Mouse (Mus musculus) bone marrow macrophage, adult 2 months (primary cell): Measurements from ENCODE around the gene Tubb5.

Source experiments
- CTCF ChIP-seq: IDR thresholded peaks from 2 replicates; pipeline ENCODE4 v1.5.1; 2012; ENCODE audit warnings: low read depth, mild to moderate bottlenecking, low read length, moderate library complexity
- POLR2A ChIP-seq: IDR thresholded peaks from 2 replicates; pipeline ENCODE4 v1.6.1; 2012; ENCODE audit warnings: mild to moderate bottlenecking, low read depth, low read length, borderline replicate concordance

DNA sequence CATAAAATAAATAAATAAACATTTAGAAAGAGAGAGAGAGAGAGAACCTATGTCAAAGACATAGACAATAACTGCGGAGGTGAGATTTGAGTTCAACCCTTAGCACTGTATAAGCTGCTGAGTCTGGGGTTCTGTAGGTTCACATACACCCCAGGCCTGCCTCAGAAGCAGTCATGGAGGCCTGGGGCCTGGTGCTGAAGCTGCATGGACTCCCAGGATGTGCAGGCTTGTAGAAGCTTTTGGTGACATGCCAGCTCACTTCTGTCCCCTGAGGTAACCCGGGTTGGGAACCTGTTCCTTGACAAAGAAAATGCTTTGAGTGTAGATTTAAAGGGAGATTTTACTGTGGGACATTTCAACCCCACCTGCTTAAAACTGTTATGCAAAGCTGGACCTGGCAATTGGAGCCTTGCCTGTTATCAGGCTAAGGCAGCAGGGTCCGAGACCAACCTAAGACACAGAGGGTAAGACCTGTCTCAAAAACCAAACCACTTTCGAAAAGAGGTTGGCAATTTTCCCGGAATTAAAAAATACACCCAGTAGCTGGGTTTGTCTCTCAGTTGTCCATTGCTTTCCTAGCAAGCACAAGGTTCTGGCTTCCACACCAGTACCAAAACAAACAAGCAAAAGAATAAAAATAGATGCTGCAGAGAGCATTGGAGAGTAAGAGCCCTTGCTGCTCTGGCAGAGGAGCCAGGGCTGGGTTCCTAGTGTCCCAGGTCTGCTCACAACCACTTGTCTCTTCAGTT lies 27.0 kb downstream of the Tubb5 start:
- TF ChIP-seq POLR2A = no peak
- TF ChIP-seq CTCF = no peak
